Mouse (Mus musculus) intestine, postnatal 0 days (tissue): ENCODE measurements around the gene Capn3. TPM values are rescaled to one million over a fixed set of nuclear protein-coding genes. Genes with fewer than 3 reads are reported as not detected.

Experiments used
- ATAC-seq: fragments of 200-750 bp; cut with Nextera tagmentation; 2 replicates; pipeline ENCODE4 v1.8.0; 2017; ENCODE audit warnings: mild to moderate bottlenecking, moderate TSS enrichment, moderate library complexity
- H3K27ac ChIP-seq: fragments of 300-500 bp; sonication (generic); 2 replicates; pipeline ENCODE4 v1.5.1; 2014; ENCODE audit warnings: mild to moderate bottlenecking, low read depth, low read length, moderate library complexity
- H3K27me3 ChIP-seq: fragments of 300-500 bp; sonication (generic); replicated peaks from 2 replicates; pipeline ENCODE4 v1.6.1; 2014; ENCODE audit warnings: low read length, mixed read lengths; ENCODE audit not compliant: control insufficient read depth, insufficient read depth
- H3K36me3 ChIP-seq: fragments of 300-500 bp; sonication (generic); 2 replicates; pipeline ENCODE4 v1.6.1; 2014; ENCODE audit warnings: mild to moderate bottlenecking, moderate library complexity; ENCODE audit not compliant: control insufficient read depth, insufficient read depth
- H3K4me1 ChIP-seq: fragments of 300-500 bp; sonication (generic); replicated peaks from 2 replicates; pipeline ENCODE4 v1.6.1; 2014; ENCODE audit warnings: antibody characterized with exemption, low read length, mixed read lengths; ENCODE audit not compliant: control insufficient read depth, insufficient read depth
- H3K4me2 ChIP-seq: fragments of 300-500 bp; sonication (generic); replicated peaks from 2 replicates; pipeline ENCODE4 v1.6.1; 2014; ENCODE audit warnings: low read depth, mild to moderate bottlenecking, moderate library complexity
- H3K4me3 ChIP-seq: fragments of 300-500 bp; sonication (generic); 2 replicates; pipeline ENCODE4 v1.5.1; 2014; ENCODE audit warnings: low read depth, low read length
- H3K9ac ChIP-seq: fragments of 300-500 bp; sonication (generic); 2 replicates; pipeline ENCODE4 v1.6.1; 2014; ENCODE audit warnings: mild to moderate bottlenecking, low read depth, low read length
- H3K9me3 ChIP-seq: fragments of 300-500 bp; sonication (generic); 2 replicates; pipeline ENCODE4 v1.6.1; 2016; ENCODE audit warnings: mixed run types; ENCODE audit not compliant: control insufficient read depth
- CTCF ChIP-seq: sonication (generic); IDR thresholded peaks from 2 replicates; pipeline ENCODE4 v1.5.1; 2016; ENCODE audit warnings: low read depth, mild to moderate bottlenecking, control low read depth, antibody characterized with exemption, moderate library complexity
- WGBS: fragments of 180-500 bp; shearing (Covaris S2); extraction: QIAGEN DNeasy Blood & Tissue Kit; methylation state at CpG from one replicate; pipeline ENCODE4 v1.1.7; 2014; 5-methylcytosine and 5-hydroxymethylcytosine counted together
- polyA plus RNA-seq: library from polyadenylated mRNA; unstranded; fragments of >200 nt; fragmentation: Nextera tagmentation; extraction: Ambion mirVana; gene quantifications from 2 replicates; pipeline ENCODE4 v1.2.1, GENCODE M21; 2015

Capn3 gene
- polyA plus RNA-seq, 1 experiment from 2014 or later, result 0.55 TPM

DNA sequence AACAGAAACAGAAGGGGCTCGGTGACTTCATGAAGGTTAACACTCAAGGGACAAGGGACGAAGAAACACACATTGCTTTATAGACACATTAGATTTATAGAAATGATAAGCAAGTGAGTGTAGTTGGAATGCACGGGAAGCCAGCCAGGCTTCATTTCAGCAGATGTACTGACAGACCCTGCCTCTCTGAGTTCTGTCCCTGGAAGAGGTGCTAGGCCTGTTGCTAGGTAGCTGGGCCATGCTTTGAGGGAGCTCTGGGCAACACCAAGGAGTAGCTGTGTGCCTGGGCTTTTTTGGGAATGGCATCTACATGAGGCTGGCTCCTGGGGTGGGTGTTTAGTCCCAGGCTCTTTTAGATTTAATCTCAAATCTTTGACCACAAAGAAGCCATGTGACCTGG, 40.7 kb downstream of the Capn3 start:
- Histone ChIP-seq H3K4me1 (no peaks in the 10 kb centered on the region), H3K9me3 (no peaks in the 10 kb centered on the region), H3K27ac (no peak overlapping the region), H3K9ac (no peak overlapping the region), H3K36me3 (no peaks in the 10 kb centered on the region), H3K27me3 (no peaks in the 10 kb centered on the region), H3K4me3 (no peak overlapping the region), H3K4me2 (no peak overlapping the region)
- no peak for ATAC-seq
- TF ChIP-seq CTCF, result no peak
- 65% methylated on average over 3 of the region's 3 CpGs for WGBS

DNA sequence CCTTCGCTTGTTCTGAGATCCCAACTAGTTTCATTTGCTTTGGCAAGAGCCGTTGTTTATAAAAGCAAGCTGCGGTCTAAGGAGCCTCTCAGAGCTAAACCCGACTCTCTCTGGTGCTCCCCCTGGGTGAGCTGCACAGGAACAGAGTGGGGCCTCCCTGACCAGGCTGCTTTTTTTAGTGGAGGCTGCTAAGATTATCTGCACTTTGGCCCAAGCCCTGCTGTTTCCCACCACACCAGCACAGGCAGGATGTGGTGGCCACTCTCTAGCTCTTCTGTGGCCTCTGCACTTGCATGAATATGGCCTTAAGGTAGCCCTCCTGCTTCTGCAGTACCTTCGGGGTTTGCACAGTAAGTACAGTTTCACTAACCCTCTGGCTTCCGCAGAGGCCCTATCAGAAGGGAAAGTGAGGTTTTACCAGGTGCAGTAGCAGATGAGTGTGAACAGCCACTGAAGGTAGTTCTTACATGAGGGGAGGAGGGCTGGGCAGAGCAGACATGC, 44.2 kb downstream of the Capn3 start:
- ATAC-seq, result no peak
- Histone ChIP-seq H3K27ac (no peak overlapping the region), H3K27me3 (no peaks in the 10 kb centered on the region), H3K9ac (no peak overlapping the region), H3K4me3 (no peak overlapping the region), H3K4me1 (no peaks in the 10 kb centered on the region), H3K36me3 (no peaks in the 10 kb centered on the region), H3K4me2 (no peak overlapping the region), H3K9me3 (no peaks in the 10 kb centered on the region)
- TF ChIP-seq CTCF, result 0 out of 2 replicates have a peak, but pooled peaks have one; percentile 22
- WGBS, result 44% methylated on average over 6 of the region's 6 CpGs

- Histone ChIP-seq H3K27me3 (no peaks in the 10 kb centered on the region), H3K9ac (no peak overlapping the region), H3K9me3 (no peaks in the 10 kb centered on the region), H3K27ac (no peak overlapping the region), H3K4me1 (no peaks in the 10 kb centered on the region), H3K36me3 (0 out of 2 replicates have a peak, but pooled peaks cover 5% of the 10 kb centered on the region), H3K4me3 (no peak overlapping the region), H3K4me2 (no peak overlapping the region)
- WGBS, result 36% methylated on average over 17 of the region's 17 CpGs
- no peak for ATAC-seq
- no peak for TF ChIP-seq CTCF
Measured at GRCm38 (mm10) chr2:120501136-120501918, 45.5 kb downstream of the Capn3 start.

DNA sequence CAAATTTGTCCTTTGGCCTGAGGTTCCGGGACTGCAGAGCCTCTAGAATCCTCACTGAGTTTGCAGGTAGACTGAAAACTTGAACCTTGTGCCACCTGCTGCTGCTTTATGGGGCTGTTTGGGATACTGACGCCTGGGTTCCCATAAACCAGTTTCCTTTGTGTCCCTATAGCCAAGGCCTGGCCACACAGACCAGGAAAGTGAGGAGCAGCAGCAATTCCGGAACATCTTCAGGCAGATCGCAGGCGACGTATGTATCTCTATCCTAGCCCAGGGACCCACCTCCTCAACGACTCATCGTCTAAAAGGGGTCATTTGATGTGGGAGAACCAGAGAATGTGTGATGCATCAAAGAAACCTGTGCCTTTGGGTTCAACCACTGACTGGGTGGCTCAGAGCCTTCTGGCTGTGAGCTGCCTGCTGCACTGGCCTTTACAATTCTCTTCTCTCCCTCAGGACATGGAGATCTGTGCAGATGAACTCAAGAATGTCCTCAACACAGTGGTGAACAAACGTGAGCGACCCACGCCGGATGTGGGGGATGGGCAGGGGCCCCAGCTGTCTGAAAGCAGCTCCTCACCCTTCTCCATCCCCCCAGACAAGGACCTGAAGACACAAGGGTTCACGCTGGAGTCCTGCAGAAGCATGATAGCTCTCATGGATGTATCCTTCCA, 46.2 kb downstream of the Capn3 start:
- no peaks in the 10 kb centered on the region for H3K27me3 ChIP-seq
- no peaks in the 10 kb centered on the region for H3K9me3 ChIP-seq
- H3K36me3 ChIP-seq, result 0 out of 2 replicates have a peak, but pooled peaks cover 5% of the 10 kb centered on the region
- no peak overlapping the region for H3K4me2 ChIP-seq
- no peak for ATAC-seq
- no peak overlapping the region for H3K27ac ChIP-seq
- TF ChIP-seq CTCF, result no peak
- WGBS, result 64% methylated on average over 13 of the region's 13 CpGs
- no peak overlapping the region for H3K4me3 ChIP-seq
- no peak overlapping the region for H3K9ac ChIP-seq
- H3K4me1 ChIP-seq, result no peaks in the 10 kb centered on the region

- 63% methylated on average over 3 of the region's 3 CpGs for WGBS
- ATAC-seq, result no peak
- no peak overlapping the region for H3K9ac ChIP-seq
- no peak for TF ChIP-seq CTCF
- no peak overlapping the region for H3K4me3 ChIP-seq
- no peak overlapping the region for H3K4me2 ChIP-seq
- no peaks in the 10 kb centered on the region for H3K4me1 ChIP-seq
- H3K36me3 ChIP-seq, result 0 out of 2 replicates have a peak, but pooled peaks cover 5% of the 10 kb centered on the region
- H3K27me3 ChIP-seq, result no peaks in the 10 kb centered on the region
- H3K9me3 ChIP-seq, result no peaks in the 10 kb centered on the region
- H3K27ac ChIP-seq, result no peak overlapping the region
Measured at GRCm38 (mm10) chr2:120502605-120502990, 46.8 kb downstream of the Capn3 start.

DNA sequence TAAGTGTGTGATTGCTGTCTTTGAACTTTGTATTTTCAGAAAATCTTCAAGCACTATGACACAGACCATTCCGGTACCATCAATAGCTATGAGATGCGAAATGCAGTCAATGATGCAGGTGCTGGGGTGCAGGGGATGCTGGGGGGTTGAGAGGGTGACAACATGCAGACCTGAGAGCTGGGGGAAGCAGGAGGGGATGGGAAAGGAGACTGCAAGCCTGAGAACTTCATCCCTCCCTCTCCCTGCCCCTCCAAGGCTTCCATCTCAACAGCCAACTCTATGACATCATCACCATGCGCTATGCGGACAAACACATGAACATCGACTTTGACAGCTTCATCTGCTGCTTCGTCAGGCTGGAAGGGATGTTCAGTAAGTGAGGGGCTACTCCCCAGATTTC, 47.3 kb downstream of the Capn3 start:
- WGBS, result 88% methylated on average over 6 of the region's 6 CpGs
- H3K36me3 ChIP-seq, result 0 out of 2 replicates have a peak, but pooled peaks cover 8% of the 10 kb centered on the region
- no peak overlapping the region for H3K9ac ChIP-seq
- H3K4me3 ChIP-seq, result no peak overlapping the region
- H3K27me3 ChIP-seq, result no peaks in the 10 kb centered on the region
- H3K4me2 ChIP-seq, result no peak overlapping the region
- no peaks in the 10 kb centered on the region for H3K4me1 ChIP-seq
- H3K9me3 ChIP-seq, result no peaks in the 10 kb centered on the region
- no peak for ATAC-seq
- no peak for TF ChIP-seq CTCF
- H3K27ac ChIP-seq, result no peak overlapping the region
